Mouse (Mus musculus) ZHBTc4 (cell line): ENCODE results near the gene Pcbp3.

ENCODE experiments used
- DNase-seq: peaks from one replicate; pipeline ENCODE4 v3.0.0-alpha.2; 2011; ENCODE audit warnings: low read depth, low spot score

Pcbp3 gene

GRCm38 (mm10) chr10:76961790-76962489 lies at the start of gene Pcbp3:
Gene Pcbp3 (minus strand): TSS chr10:76961887.
- DNase-seq: peak; percentile 99

GRCm38 (mm10) chr10:77008698-77009097 lies 47.0 kb upstream of the Pcbp3 start:
- DNase-seq: no peak

GRCm38 (mm10) chr10:77008109-77008561 lies 46.4 kb upstream of the Pcbp3 start:
- DNase-seq: peak; percentile 40

GRCm38 (mm10) chr10:77007433-77008108 lies 45.9 kb upstream of the Pcbp3 start:
- peak; percentile 70 for DNase-seq

- DNase-seq: no peak
Measured at GRCm38 (mm10) chr10:77004936-77005335, 43.2 kb upstream of the Pcbp3 start.

GRCm38 (mm10) chr10:76997759-76998513 lies 36.2 kb upstream of the Pcbp3 start:
- DNase-seq: no peak

GRCm38 (mm10) chr10:76992456-76992855 lies 30.8 kb upstream of the Pcbp3 start:
- peak; percentile 59 for DNase-seq

GRCm38 (mm10) chr10:76988586-76988985 lies 26.9 kb upstream of the Pcbp3 start:
- no peak for DNase-seq

GRCm38 (mm10) chr10:76978042-76978441 lies 16.4 kb upstream of the Pcbp3 start:
- peak; percentile 58 for DNase-seq

- peak; percentile 19 for DNase-seq
Measured at GRCm38 (mm10) chr10:76976699-76977098, 15.0 kb upstream of the Pcbp3 start.

- DNase-seq: no peak
Measured at GRCm38 (mm10) chr10:76973797-76974436, 12.2 kb upstream of the Pcbp3 start.

GRCm38 (mm10) chr10:76972318-76972717 lies 10.6 kb upstream of the Pcbp3 start:
- peak; percentile 42 for DNase-seq

- no peak for DNase-seq
Measured at GRCm38 (mm10) chr10:76970974-76971373, 9.3 kb upstream of the Pcbp3 start.

GRCm38 (mm10) chr10:76964436-76964835 lies 2.7 kb upstream of the Pcbp3 start:
- no peak for DNase-seq

GRCm38 (mm10) chr10:76963997-76964396 lies 2.3 kb upstream of the Pcbp3 start:
- peak; percentile 33 for DNase-seq

- no peak for DNase-seq
Measured at GRCm38 (mm10) chr10:76961156-76961555, 531 bp downstream of the Pcbp3 start.

GRCm38 (mm10) chr10:76958201-76958600 lies 3.5 kb downstream of the Pcbp3 start:
- peak; percentile 40 for DNase-seq

GRCm38 (mm10) chr10:76956200-76956599 lies 5.5 kb downstream of the Pcbp3 start:
- no peak for DNase-seq

GRCm38 (mm10) chr10:76941038-76941437 lies 20.6 kb downstream of the Pcbp3 start:
- no peak for DNase-seq

GRCm38 (mm10) chr10:76936827-76937226 lies 24.9 kb downstream of the Pcbp3 start:
- DNase-seq: no peak

- no peak for DNase-seq
Measured at GRCm38 (mm10) chr10:76934805-76935204, 26.9 kb downstream of the Pcbp3 start.

- no peak for DNase-seq
Measured at GRCm38 (mm10) chr10:76931794-76932193, 29.9 kb downstream of the Pcbp3 start.
